Mouse (Mus musculus): ENCODE measurements around the gene Unc13d.
"Not testable (repeated sequence)": the region's sequence is repeated elsewhere in the genome, so short reads cannot be mapped to it uniquely, and the experiment has no call there.

Unc13d gene

DNA sequence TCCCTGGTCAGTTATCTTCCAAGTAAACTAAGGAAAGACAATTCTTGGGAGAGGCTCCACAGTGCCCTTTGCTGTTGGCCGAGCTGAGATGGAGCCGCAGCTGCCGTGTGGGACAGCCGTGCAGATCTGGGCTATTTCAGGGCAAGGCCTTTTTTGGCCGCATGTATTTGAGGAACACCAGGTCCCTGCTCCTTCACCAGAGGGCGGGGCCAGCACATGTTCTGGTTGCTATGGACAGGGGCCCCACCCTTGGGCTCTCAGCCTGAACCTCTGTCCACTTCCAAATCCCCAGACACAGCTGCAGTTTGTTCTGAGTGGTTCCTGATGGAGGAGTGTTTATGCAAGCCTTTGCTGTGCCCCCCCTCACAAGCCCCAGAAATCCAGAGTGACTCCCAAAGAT, 22.6 kb upstream of the Unc13d start:
- DNase-seq (ENCODE audit: low read depth, low spot score) = no peak

DNA sequence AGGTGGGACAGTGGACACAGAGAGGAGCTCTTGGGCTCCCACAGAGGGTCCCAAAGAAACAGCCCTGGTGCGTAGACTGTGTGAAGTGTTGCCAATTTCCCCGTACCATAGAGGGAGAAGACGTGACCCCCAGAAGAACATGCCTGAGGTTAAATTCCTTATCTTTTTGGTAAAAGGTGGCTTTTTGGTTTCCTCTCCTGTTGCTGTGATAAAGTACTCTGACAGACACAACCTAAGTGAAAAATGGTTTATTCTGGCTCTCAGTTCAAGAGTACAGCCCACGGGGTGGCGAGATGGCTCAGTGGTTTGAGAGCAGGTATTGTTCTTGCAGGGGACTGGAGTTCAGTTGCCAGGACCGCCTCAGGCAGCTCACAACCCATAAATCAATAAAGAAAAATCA, 21.7 kb upstream of the Unc13d start:
- no peak for DNase-seq (ENCODE audit: low read depth, low spot score)

DNA sequence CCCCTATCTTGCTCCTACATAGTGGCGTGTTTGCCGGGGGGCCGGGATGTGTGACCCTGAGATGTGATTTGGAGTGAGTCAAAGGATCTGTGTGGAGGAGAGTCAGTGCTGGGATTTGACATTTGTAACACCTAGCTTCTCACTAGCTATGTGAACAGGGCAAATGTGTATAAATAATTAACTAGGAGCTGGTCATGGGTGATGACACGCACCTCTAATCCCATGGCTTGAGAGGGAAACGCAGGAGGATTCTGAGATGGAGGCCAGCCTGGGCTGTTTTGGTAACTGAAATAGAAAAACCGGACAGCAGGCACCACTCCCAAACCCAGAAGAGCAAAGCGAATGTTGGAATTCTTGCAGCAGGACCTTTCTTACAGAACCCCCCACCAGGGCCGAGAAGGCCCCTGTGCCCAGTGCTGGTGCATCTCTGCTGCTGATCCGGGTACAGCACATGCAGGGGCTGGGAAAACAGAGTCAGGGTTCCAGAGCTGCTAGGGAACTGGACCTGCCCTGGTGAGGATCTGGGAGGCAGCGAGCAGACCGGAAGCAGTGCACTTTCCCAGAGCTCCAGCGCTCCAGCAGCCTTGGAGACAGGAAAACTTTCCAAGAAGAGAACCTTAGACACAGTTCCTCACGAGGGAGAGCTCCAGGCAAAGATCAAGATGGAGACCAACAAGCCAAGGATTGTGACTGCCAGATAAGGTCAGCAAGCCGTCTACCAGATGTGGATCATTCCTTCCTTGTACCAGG, 21.1 kb upstream of the Unc13d start:
- DNase-seq (ENCODE audit: low read depth, low spot score) = no peak

DNA sequence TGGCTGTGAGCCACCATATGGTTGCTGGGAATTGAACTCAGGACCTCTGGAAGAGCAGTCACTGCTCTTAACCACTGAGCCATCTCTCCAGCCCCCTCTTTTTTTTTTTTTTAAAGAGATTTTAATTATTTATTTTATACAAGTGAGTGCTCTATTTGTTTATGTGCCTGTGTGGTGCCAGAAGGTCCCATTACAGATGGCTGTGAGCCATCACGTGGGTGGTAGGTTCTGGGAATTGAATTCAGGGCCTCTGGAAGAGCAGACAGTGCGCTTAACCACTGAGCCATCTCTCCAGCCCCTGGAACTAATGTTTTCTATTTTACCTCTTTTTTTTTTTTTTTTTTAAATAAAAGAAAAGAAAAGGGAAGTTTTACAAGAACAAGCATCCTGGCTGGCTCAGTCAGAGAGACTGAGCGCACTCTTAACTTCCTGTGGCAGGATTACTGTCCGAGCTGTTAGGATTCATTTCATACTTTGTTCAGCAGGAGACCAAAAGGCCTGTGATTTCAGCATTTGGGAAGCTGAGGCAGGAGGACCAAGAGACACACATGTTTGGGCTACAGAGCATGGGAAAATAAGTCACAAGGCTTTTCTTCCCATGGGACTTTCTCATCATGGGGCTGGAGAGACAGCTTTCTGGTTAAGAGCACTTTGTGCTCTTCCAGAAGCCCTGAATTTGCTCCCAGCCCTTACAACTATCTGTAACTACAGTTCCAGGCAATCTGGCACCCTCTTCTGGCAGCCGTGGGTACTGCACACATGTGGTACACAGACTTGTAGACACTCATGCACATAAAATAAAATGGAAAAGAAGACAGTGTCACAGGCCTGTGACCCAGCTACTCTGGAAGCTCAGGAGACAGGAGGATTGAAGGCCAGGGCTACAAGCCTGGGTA, 18.7 kb upstream of the Unc13d start:
- no peak for DNase-seq (ENCODE audit: low read depth, low spot score)

DNA sequence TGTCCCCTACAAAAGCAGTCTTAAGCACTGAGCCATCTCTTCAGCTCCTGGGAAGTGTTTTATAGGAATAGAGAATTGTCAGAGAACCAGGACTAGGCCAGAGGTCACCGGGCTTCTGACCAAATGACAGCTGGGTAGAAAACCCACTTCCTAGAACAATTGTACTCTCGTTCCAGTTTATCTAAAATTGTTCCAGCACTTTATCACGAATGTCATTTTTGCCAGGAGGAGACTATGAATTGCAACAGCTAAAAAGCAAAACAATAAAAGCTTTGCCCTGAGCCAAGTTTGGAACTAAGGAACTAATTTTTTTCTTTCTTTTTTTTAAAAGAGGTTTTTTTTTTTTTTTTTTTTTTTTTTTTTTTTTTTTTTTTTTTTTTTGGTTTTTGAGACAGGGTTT, 17.8 kb upstream of the Unc13d start:
- no peak for DNase-seq (ENCODE audit: low read depth, low spot score)

DNA sequence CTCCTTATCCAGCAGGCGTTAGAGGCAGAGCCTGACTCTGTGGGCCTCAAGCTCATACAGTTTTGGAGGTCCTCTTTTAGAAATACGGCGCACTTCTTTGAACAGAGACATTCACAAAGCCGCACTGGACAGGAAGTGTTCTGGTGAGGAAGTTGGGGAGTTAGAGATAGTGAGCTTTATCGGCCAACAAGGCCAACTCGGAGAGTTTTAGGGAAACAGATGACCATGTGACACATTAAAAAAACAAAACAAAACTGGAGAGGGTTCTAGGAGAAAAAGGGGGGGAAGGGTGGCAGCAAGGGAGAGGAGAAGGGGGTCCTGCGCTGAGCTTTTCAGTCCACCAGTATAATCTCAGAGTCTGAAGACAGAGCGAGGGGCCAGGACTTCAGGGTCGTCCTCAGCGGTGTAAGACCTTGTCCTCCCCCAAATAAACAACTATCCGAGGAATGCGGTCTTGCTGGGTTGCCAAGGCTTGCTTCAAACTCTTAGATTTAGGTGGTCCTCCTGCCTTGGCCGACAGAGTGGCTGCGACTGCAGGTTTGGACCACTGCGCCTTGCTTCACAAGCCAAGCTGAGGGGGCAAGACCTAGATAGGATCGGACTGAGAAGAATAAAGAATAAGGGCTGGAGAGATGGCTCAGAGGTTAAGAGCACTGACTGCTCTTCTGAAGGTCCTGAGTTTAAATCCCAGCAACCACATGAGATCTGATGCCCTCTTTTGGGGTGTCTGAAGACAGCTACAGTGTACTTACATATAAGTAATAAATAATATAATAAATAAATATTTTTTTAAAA, 16.2 kb upstream of the Unc13d start:
- no peak for DNase-seq (ENCODE audit: low read depth, low spot score)

DNA sequence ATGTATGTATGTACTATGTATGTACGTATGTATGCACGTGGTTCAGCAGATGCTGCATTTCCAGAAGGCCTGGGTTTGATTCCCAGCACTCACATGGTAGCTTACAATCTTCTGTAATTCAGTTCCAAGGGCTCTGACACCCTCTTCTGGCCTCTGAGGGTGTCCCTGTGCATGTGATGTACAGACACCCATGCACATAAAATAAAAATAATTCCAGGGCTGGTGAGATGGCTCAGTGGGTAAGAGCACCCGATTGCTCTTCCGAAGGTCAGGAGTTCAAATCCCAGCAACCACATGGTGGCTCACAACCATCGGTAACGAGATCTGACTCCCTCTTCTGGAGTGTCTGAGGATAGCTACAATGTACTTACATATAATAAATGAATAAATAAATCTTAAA, 15.2 kb upstream of the Unc13d start:
- not testable (repeated sequence) for DNase-seq (ENCODE audit: low read depth, low spot score)

DNA sequence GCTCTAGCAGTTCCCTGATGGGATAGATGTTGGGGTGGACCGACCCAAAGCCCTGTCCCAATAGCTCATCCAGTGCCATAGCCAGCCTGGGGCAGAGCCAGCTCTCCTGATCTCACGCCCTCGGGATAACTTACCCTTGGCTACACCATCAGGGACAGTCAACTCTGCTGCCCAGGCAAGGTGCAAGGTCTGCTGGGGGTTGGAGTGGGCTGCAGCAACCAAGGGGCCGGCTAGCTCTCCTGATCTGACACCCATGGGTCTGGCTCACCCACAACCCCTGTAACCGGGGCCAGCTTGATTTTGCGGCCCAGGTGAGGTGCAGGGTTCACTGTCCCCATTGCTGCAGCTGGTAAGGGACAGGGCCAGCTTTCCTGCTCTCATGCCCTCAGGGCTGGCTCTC, 13.8 kb upstream of the Unc13d start:
- DNase-seq (ENCODE audit: low read depth, low spot score) = no peak

DNA sequence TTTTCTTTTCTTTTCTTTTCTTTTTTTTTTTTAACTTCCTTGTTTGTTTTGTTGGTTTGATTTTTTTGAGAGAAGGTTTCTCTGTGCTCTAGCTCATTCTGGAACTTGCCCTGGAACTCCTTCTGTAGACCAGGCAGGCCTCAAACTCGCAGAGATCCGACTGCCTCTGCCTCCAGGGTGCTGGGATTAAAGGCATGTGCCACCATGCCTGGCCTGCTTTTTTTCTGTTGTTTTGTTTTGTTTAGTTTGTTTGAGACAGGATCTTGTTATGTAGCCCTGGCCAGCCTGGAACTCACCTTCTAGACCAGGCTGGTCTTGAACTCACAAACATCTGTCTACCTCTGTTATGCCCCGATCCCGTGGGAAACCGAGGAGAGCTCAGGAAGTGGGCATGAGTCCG, 11.8 kb upstream of the Unc13d start:
- DNase-seq (ENCODE audit: low read depth, low spot score) = no peak

DNA sequence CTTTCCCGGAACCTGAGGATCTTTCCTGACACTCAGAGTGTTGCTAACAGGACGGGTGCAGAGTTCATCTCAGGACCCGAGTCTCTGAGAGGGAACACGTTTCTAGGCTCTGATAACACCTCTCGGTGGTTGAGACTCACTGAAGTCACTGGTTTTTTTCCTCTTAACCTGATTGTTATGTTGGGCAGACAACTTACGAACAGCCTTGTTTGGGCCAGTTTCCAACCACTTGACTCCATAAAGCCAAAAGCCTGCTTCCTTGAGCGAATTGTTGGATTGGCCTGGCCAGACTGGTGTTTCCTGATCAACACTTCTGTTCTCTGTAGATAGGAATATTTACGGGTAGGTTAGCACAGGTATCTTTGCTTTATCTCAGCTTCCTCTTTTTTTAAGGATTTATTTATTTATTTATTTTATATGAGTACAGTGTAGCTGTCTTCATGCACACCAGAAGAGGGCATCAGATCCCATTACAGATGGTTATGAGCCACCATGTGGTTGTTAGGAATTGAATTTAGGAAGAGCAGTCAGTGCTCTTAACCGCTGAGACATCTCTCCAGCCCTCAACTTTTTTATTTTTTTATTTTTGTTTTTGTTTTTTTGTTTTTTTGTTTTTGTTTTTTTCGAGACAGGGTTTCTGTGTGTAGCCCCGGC, 11.1 kb upstream of the Unc13d start:
- no peak for DNase-seq (ENCODE audit: low read depth, low spot score)

DNA sequence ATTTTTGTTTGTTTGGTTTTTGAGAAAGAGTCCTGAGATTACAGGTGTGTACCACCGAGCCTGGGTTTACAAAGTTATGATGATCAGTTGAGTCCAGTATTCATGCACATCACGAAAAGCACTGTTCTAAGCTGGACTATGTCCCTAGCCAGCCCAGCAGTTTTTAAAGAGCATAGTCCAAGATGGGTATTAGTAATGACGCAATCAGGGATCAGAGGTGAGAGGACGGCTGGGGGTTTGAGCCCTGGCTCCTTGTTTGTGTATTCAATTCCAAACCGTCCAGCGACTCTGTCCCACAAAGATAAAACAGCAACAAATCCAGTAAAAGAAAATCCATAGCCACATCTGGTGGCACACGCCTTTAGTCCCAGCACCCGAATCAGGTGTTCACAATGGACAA, 10.4 kb upstream of the Unc13d start:
- no peak for DNase-seq (ENCODE audit: low read depth, low spot score)

DNA sequence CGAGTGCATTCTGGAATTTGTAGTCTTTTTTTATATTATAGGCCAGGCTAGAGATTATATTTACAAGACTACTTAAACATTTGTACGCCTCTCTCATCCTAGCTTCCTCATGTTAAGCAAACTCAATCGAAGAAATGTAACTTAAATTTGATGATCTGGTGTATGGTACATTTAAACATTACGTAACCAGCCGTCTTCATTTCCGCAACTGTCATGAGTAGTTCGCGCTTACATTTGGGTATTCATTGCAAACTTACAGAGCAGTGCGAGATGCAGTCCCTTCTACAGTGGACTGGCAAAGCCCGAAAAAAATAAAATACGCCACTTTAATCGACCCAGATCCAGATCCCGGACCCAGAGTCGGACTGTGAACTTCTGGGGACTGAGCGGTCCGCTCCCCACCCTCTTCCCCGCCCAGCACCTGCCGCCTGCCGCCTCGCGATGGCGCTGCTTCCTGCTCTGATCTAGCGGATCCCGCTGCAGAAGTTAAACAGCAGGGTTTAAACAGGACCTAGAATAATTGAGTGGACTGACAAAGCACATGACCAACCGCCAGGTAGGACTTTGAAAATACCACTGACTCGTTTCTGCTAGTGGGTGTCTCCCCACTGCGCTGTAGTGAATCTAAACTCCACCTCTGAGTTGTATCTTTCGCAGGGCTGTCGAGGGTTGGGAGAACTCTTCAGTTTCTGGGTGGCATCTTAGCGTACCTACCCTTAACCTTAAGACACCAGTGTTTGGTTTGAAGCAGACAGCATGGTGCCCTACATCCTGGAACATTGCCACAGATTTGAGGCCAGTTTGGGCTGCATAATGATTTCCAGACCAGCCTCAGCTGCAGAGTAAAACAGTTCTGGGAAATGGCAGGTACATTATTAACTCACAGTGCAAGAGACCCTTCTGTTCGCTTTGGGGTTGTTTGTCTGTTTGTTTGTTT, 9.7 kb upstream of the Unc13d start:
- no peak for DNase-seq (ENCODE audit: low read depth, low spot score)

DNA sequence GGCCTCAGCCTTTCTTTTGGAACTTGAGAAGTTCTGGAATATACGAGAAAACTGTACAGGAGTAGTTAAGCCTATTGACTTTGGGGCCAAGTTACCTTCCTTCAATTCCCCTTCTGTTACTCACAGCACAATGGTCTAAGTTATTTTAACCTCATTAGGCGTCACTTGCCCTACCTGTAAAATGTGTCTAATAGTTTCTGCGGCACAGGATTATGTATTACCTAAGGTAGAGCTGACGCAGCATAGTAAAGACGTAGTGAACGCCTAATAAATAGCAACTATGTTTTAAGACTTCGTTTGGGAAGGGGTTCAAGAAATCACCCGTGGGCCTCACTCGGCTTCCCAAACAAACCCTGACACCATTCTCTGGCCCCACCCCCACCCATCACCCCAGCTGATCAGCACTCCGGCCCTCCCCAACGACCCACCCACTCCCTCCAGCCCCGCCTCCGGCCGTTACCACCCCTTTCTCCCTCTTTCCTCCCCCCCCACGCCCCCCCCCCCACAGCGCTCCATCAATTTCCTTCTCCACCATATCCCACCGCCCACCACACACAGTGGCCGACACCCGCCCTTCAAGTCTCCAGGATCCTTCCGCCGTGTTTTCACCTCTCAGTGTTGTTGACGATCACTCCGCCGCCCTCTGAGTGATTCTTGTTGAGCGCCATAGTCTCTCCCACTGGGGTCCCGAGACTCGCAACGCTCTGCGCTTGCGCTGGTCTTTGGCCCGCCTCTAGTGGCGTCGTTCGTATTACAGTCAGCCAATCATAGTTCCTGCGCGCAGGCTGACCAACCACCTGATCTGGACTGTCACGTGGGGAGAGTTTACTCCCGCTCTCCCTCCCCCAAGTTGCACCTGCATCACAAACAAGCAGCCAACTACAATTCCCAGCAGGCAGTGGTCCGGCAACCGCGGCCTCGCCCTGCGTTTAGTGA, 8.8 kb upstream of the Unc13d start, which contains the start of gene Wbp2:
TSS of gene Wbp2 (minus strand) at position 738 of the 936 bp plus-strand sequence.
- peak; percentile 99 for DNase-seq (ENCODE audit: low read depth, low spot score)

DNA sequence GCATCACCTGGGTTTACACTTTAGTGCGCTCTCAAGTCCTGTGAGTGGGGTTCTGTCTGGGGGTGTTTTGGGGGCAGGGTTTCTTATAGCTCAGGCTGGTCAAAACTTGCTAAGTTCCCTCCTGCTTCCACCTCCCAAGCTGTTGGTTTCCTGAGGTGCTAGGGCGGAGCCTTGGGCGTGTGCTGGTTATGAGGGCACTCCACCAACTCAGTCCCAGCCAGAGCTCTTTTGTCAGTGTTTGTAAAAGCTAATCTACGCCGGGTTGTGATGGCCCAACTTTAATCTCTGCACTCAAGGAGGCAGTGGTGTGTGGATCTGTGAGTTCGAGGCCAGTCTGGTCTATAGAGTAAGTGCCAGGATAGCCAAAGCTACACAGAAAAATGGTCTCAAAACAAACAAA, 6.4 kb upstream of the Unc13d start:
- no peak for DNase-seq (ENCODE audit: low read depth, low spot score)

DNA sequence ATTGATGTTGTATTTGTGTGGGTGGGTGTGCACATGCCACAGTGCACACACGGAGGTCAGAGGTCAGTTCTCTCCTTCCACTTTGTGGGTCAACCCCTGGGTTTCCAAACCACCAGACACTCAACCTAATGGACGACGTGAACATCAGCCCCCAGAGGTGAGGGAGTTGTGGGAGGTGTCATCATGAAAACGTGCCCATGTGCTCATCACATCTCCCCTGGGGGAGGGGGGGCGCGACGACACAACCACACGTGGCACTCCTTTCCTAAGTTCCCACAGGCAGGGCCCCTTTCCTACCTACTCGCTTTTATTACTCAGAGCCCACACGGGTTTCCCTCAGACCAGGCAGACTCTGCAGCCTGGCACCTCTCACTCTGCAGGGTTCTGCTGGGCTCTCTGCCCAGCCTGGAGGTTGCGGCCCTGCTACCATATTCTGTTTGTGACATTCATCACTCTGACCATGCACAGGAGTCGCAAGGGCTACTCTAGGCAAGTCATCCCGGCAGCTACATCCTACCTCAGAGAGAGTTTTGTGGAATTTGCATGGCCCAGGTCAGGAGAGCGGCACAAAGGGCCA, 5.4 kb upstream of the Unc13d start:
- DNase-seq (ENCODE audit: low read depth, low spot score) = no peak

DNA sequence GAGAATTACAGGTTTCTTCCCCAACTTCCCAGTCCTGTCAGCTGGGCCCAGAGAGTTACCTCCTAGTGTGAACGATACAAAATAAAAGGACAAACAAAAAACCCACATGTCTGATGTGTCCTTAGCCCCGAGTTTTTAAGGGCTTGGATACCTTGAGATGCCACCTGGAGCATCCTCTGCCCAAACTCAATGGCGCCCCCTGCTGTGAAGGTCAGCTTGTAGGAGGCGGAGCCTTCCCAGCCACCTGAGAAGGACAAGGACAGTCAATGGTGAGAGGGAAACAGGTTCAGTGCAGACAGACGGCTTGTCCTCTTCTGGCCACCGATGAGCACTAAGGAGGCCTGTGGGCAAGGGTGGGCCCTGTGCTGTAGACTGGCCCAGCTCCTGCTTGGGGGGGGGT, 3.3 kb upstream of the Unc13d start:
- DNase-seq (ENCODE audit: low read depth, low spot score) = no peak

DNA sequence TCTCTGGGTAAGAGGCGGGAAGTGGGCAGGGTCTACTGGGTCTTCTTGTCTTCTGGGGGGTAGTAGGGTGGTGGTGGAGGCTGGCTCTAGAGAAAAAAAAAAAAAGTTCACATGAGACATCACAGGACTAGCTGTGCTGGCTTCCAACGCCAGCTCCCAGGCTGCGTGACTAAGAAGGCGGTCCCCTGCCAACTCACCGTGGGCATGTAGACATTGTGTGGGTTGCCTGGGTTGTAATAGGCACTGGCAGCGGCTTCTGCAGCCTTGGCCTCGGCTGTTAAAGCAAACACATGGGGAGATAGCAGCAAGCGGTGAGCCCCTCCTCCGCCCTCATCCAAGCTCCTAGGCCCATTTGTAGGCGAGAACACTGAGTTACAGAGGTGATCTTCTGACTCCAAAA, 1.8 kb upstream of the Unc13d start:
- DNase-seq (ENCODE audit: low read depth, low spot score) = no peak

DNA sequence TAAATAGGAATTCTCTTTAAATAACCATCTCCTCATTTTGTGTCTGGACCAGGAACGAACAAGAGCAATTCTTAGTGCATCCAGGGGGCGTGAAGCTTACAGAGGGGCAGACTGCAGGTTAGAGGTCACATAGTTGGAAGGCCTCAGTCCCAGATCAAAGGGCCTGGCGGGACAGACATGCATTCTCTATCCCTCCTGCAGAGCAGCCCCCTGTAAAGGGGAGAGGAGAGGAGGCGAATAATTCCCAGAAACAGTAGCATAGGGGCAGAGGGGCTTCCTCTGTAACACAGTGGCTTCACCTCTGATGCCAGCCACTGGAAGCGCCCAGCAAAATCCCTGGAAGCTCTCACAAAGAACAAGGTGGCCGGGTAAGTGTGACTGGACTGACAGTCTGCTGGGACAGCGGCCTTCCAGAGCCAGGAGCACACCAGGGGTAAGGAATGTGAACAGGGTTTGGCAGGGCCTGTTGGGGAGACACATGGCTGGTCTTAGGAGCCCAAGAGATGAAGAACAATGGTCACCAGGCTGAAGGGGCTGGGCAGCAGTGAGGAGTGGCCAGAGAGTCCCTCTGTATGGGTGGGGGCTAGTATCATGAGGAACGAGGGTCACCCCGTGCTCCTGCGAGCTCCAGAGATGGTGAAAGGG, 1.0 kb upstream of the Unc13d start:
- DNase-seq (ENCODE audit: low read depth, low spot score) = no peak

DNA sequence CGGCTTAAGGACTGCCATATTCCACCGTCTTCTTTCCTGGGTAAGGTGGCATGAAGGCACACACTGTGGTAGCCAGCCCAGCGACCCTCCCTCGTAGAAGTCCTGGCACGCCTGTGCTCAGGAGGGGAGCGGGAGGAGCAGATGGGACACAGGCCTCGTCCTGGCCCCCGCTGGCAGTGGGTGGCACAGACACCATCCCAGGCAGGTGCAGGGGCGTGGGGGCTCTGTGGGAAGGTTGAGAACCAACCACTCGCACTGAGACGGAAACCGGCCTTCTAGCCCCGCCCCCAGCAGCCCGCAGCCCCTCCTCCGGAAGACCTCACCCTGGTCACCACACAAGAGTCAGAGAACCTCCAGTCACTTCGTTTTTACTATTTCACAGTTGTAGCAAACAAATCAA, 460 bp upstream of the Unc13d start:
- no peak for DNase-seq (ENCODE audit: low read depth, low spot score)

Measured in brain, embryonic 18.5 days (tissue).